Comparison of ENCODE assay signal across 7 mouse cellular contexts in genomic region chr6:134947311-134948087, GRCm38 (mm10). TPM values are rescaled to one million over a fixed set of nuclear protein-coding genes. Genes with fewer than 3 reads are reported as not detected.
A peak's percentile ranks its signal among the peaks of the same experiment; 100 is the strongest.
DNase-seq lines count a peak whose midpoint lies in the region; ATAC-seq and TF ChIP-seq lines count a peak whose summit lies in the region.

No protein-coding gene starts in this region.

- peak; percentile 85 for DNase-seq in embryo, embryonic 10.5 days (ENCODE audit: low spot score)
- DNase-seq in heart, adult 9 months (ENCODE audit: low spot score in 2 of 2), result peak; percentile 39 to 74
- DNase-seq in layer of hippocampus, adult 8-10 months (ENCODE audit: low spot score in 2 of 2), result peak; percentile 27 to 71
- peak; percentile 63 to 78 for DNase-seq in lung, postnatal 4 days
- peak; percentile 68 for DNase-seq in skeletal muscle tissue, adult 2 months (ENCODE audit: low read depth, low spot score)

- TF ChIP-seq CTCF in E14TG2a.4 (conservative IDR thresholded peaks at IDR 0.05; ENCODE audit: low read length), result peak; percentile 55

- peaks cover 26% of the 10 kb centered on the region for H3K4me1 ChIP-seq in E14TG2a.4 (replicated peaks; ENCODE audit: low read depth, low read length)

- H3K4me3 ChIP-seq in E14TG2a.4 (replicated peaks; ENCODE audit: low read length), result no peak overlapping the region

- H3K36me3 ChIP-seq in E14TG2a.4 (ENCODE audit: insufficient read depth, low read length), result peaks cover 26% of the 10 kb centered on the region

- no peaks in the 10 kb centered on the region for H3K9me3 ChIP-seq in E14TG2a.4 (ENCODE audit: low read length)

- H3K27me3 ChIP-seq in E14TG2a.4 (ENCODE audit: insufficient read depth, low read length), result no peaks in the 10 kb centered on the region

- peak; percentile 62 for ATAC-seq in activated CD4-positive, CD25-positive, alpha-beta regulatory T cell, adult 4 months

RNA-seq across cellular contexts. Expression of gene Cdkn1b, which starts 27.3 kb away (rescaled TPM):
- 10 to 100 TPM; 38.9 to 48.9 TPM for polyA plus RNA-seq in activated CD4-positive, CD25-positive, alpha-beta regulatory T cell, adult 4 months (2017; shearing (Covaris generic))
- 10 to 100 TPM; 35.4 to 46.5 (median 40.5) TPM for total RNA-seq in layer of hippocampus, adult 8-10 months (2022)

RNA-seq across cellular contexts. Expression of gene Apold1, which starts 34.0 kb away (rescaled TPM):
- polyA plus RNA-seq in activated CD4-positive, CD25-positive, alpha-beta regulatory T cell, adult 4 months (2017; shearing (Covaris generic)), result under 1 TPM; 0.09 to 0.17 TPM
- total RNA-seq in layer of hippocampus, adult 8-10 months (2022), result 1 to 10 TPM; 2.5 to 3.2 (median 3.1) TPM

RNA-seq across cellular contexts. Expression of gene Gpr19, which starts 49.1 kb away (rescaled TPM):
- polyA plus RNA-seq in activated CD4-positive, CD25-positive, alpha-beta regulatory T cell, adult 4 months (2017; shearing (Covaris generic)), result 1 to 10 TPM; 3.3 to 8.7 TPM
- total RNA-seq in layer of hippocampus, adult 8-10 months (2022), result 10 to 100 TPM; 25.3 to 28.9 (median 27.3) TPM
